Mouse (Mus musculus): ENCODE results near the gene Cfap298. TPM values are rescaled to one million over a fixed set of nuclear protein-coding genes. Genes with fewer than 3 reads are reported as not detected.

Gene Cfap298
- polyA plus RNA-seq, 1 experiment from 2014 or later = 17.3 TPM

- no peak for ATAC-seq (ENCODE audit: insufficient read depth)
- Histone ChIP-seq H3K9me3 (replicated peaks) (no peaks in the 10 kb centered on the region), H3K36me3 (replicated peaks) (no peaks in the 10 kb centered on the region), H3K27ac (replicated peaks) (no peak overlapping the region), H3K4me3 (replicated peaks) (no peak overlapping the region), H3K9ac (no peak overlapping the region), H3K27me3 (0 out of 2 replicates have a peak, but pooled peaks cover 7% of the 10 kb centered on the region), H3K4me2 (no peak overlapping the region), H3K4me1 (replicated peaks) (no peaks in the 10 kb centered on the region)
- WGBS (ENCODE audit: insufficient replicate concordance) = 20% methylated on average over 9 of the region's 9 CpGs
Observed at GRCm38 (mm10) chr16:90885781-90886565, 48.9 kb downstream of the Cfap298 start.

- Histone ChIP-seq H3K4me2 (no peak overlapping the region), H3K36me3 (replicated peaks) (no peaks in the 10 kb centered on the region), H3K4me1 (replicated peaks) (no peaks in the 10 kb centered on the region), H3K9ac (no peak overlapping the region), H3K27ac (replicated peaks) (no peak overlapping the region), H3K27me3 (0 out of 2 replicates have a peak, but pooled peaks cover 4% of the 10 kb centered on the region), H3K9me3 (replicated peaks) (no peaks in the 10 kb centered on the region), H3K4me3 (replicated peaks) (no peak overlapping the region)
- ATAC-seq (ENCODE audit: insufficient read depth) = no peak
- 21% methylated on average over 2 of the region's 2 CpGs for WGBS (ENCODE audit: insufficient replicate concordance)
Observed at GRCm38 (mm10) chr16:90885351-90885750, 49.6 kb downstream of the Cfap298 start.

GRCm38 (mm10) chr16:90882501-90882977, 52.4 kb downstream of the Cfap298 start:
- ATAC-seq (ENCODE audit: insufficient read depth) = no peak
- WGBS (ENCODE audit: insufficient replicate concordance) = 42% methylated on average over 8 of the region's 8 CpGs

GRCm38 (mm10) chr16:90878135-90878860, 56.6 kb downstream of the Cfap298 start:
- 0 out of 2 replicates have a peak, but pooled peaks cover 5% of the 10 kb centered on the region for H3K27me3 ChIP-seq
- H3K4me1 ChIP-seq (replicated peaks) = no peaks in the 10 kb centered on the region
- H3K4me3 ChIP-seq (replicated peaks) = no peak overlapping the region
- no peak overlapping the region for H3K9ac ChIP-seq
- H3K27ac ChIP-seq (replicated peaks) = no peak overlapping the region
- H3K36me3 ChIP-seq (replicated peaks) = no peaks in the 10 kb centered on the region
- 70% methylated on average over 3 of the region's 3 CpGs for WGBS (ENCODE audit: insufficient replicate concordance)
- no peaks in the 10 kb centered on the region for H3K9me3 ChIP-seq (replicated peaks)
- no peak for ATAC-seq (ENCODE audit: insufficient read depth)
- no peak overlapping the region for H3K4me2 ChIP-seq

More at GRCm38 (mm10) chr16:90882501-90882977, 52.4 kb downstream of the Cfap298 start:
- Histone ChIP-seq H3K4me1 (replicated peaks) (no peaks in the 10 kb centered on the region), H3K9ac (no peak overlapping the region), H3K4me2 (no peak overlapping the region), H3K27ac (replicated peaks) (no peak overlapping the region), H3K36me3 (replicated peaks) (no peaks in the 10 kb centered on the region), H3K9me3 (replicated peaks) (no peaks in the 10 kb centered on the region), H3K4me3 (replicated peaks) (no peak overlapping the region), H3K27me3 (0 out of 2 replicates have a peak, but pooled peaks cover 4% of the 10 kb centered on the region)

Small RNAs within 50 kb of the gene (microRNA-seq; reads per million reads assigned to microRNA genes)
- not detected for gene Gm22933

Other genes starting within 250 kb of the Cfap298 start
- gene Mis18a, start 207.7 kb downstream of the Cfap298 start, polyA plus RNA-seq (2015; fragmentation: Nextera tagmentation; extraction: Ambion mirVana) = 40.1 and 41.9 TPM in 2 replicates
- gene Mrap, start 196.9 kb downstream of the Cfap298 start, polyA plus RNA-seq (2015; fragmentation: Nextera tagmentation; extraction: Ambion mirVana) = 32.9 and 34.0 TPM in 2 replicates
- gene Urb1, start 124.7 kb downstream of the Cfap298 start, polyA plus RNA-seq (2015; fragmentation: Nextera tagmentation; extraction: Ambion mirVana) = 4.3 and 4.5 TPM in 2 replicates
- gene Eva1c, start 108.4 kb downstream of the Cfap298 start, polyA plus RNA-seq (2015; fragmentation: Nextera tagmentation; extraction: Ambion mirVana) = 0.39 and 0.48 TPM in 2 replicates
- 19.5 and 20.6 TPM in 2 replicates for gene Synj1, start 76.2 kb upstream of the Cfap298 start, polyA plus RNA-seq (2015; fragmentation: Nextera tagmentation; extraction: Ambion mirVana)
- 16.3 and 17.0 TPM in 2 replicates for gene Paxbp1, start 109.4 kb upstream of the Cfap298 start, polyA plus RNA-seq (2015; fragmentation: Nextera tagmentation; extraction: Ambion mirVana)
- not detected in 2 replicates for gene 4932438H23Rik, start 160.0 kb upstream of the Cfap298 start, polyA plus RNA-seq (2015; fragmentation: Nextera tagmentation; extraction: Ambion mirVana)

All from liver, embryonic 15.5 days (tissue).